Mouse (Mus musculus) limb, embryonic 11.5 days (tissue): ENCODE data around the gene Cbx5. TPM values are rescaled to one million over a fixed set of nuclear protein-coding genes. Genes with fewer than 3 reads are reported as not detected.
A peak's percentile ranks its signal among the peaks of the same experiment; 100 is the strongest.

Experiments
- ATAC-seq: fragments of 200-750 bp; cut with Nextera tagmentation; 2 replicates; pipeline ENCODE4 v1.8.0; 2017; ENCODE audit warnings: low read depth; ENCODE audit not compliant: insufficient number of reproducible peaks, low FRiP score, low TSS enrichment
- DNase-seq: peaks from one replicate; pipeline ENCODE4 v3.0.0-alpha.2; 2015; ENCODE audit warnings: low spot score
- H3K27ac ChIP-seq: fragments of 300-500 bp; sonication (generic); replicated peaks from 2 replicates; pipeline ENCODE4 v1.5.1; 2014; ENCODE audit warnings: low read depth, mild to moderate bottlenecking, low read length
- H3K27me3 ChIP-seq: fragments of 300-500 bp; sonication (generic); 2 replicates; pipeline ENCODE4 v1.6.1; 2014; ENCODE audit warnings: mild to moderate bottlenecking, low read length, mixed read lengths; ENCODE audit not compliant: control insufficient read depth, insufficient read depth
- H3K36me3 ChIP-seq: fragments of 300-500 bp; sonication (generic); 2 replicates; pipeline ENCODE4 v1.6.1; 2014; ENCODE audit warnings: mild to moderate bottlenecking, low read length, moderate library complexity, mixed read lengths; ENCODE audit not compliant: control insufficient read depth, insufficient read depth
- H3K4me1 ChIP-seq: fragments of 300-500 bp; sonication (generic); 2 replicates; pipeline ENCODE4 v1.6.1; 2014; ENCODE audit warnings: low read length, mixed read lengths; ENCODE audit not compliant: control insufficient read depth, insufficient read depth
- H3K4me2 ChIP-seq: fragments of 300-500 bp; sonication (generic); 2 replicates; pipeline ENCODE4 v1.6.1; 2014; ENCODE audit warnings: low read depth, mild to moderate bottlenecking, moderate library complexity; ENCODE audit not compliant: severe bottlenecking
- H3K4me3 ChIP-seq: fragments of 300-500 bp; sonication (generic); 2 replicates; pipeline ENCODE4 v1.5.1; 2014; ENCODE audit warnings: low read depth, low read length
- H3K9ac ChIP-seq: fragments of 300-500 bp; sonication (generic); 2 replicates; pipeline ENCODE4 v1.6.1; 2014; ENCODE audit warnings: mild to moderate bottlenecking, low read length
- H3K9me3 ChIP-seq: fragments of 300-500 bp; sonication (generic); 2 replicates; pipeline ENCODE4 v1.6.1; 2016; ENCODE audit warnings: low read length; ENCODE audit not compliant: control insufficient read depth
- WGBS: fragments of 180-500 bp; shearing (Covaris S2); extraction: QIAGEN DNeasy Blood & Tissue Kit; methylation state at CpG from one replicate; pipeline ENCODE4 v1.1.7; 2014; 5-methylcytosine and 5-hydroxymethylcytosine counted together
- polyA plus RNA-seq: library from polyadenylated mRNA; unstranded; fragments of >200 nt; fragmentation: Nextera tagmentation; extraction: Ambion mirVana; gene quantifications from 2 replicates; pipeline ENCODE4 v1.2.1, GENCODE M21; 2014

Cbx5 gene
- polyA plus RNA-seq, 1 experiment from 2014 or later: 210 TPM

DNA sequence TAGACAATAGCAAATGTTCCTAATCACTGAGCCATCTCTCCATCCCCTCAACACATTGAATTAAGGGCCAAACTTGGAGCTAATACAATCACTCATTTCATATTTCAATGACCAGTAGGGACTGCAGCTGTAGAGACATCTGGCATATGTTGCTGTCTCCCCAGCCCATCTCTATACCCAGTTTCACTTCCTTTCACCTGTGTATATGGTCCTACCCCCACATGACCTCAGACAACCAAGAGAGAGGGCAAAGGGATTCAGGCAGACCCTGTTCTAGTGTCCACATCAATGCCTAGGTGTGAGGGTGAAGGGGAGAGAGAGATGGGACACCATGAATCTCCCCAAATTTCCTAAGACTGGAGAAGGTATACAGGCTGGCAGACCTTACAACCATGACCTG lies 59.2 kb downstream of the Cbx5 start:
- H3K4me1 ChIP-seq: peaks cover 34% of the 10 kb centered on the region
- no peak overlapping the region for H3K4me3 ChIP-seq
- no peak for DNase-seq
- H3K9me3 ChIP-seq: no peaks in the 10 kb centered on the region; the same call in 1 of the 2 replicates
- no peaks in the 10 kb centered on the region for H3K36me3 ChIP-seq
- H3K9ac ChIP-seq: no peak overlapping the region
- ATAC-seq: no peak
- H3K27me3 ChIP-seq: peaks cover 12% of the 10 kb centered on the region
- H3K27ac ChIP-seq: no peak overlapping the region
- no peak overlapping the region for H3K4me2 ChIP-seq

DNA sequence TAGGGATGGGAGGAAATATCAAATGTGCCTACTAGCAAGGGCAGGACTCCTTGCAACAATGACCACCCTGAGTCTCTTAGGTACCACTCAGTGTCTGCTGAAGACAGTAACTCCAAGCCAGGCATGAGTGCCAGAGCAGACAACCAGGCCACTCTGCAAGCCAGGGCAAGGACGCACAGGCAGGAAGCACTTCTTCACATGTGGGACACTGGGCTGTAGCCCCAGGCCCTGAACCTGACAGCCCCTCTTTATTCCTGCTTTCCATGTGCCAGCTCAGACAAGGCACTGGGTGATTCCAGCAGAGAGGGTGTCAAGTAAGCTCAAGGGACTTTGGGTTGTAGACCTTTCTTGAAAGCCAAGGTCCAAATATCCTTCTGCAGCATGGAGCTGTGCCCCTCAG lies 60.8 kb downstream of the Cbx5 start:
- Histone ChIP-seq H3K27ac (no peak overlapping the region), H3K9me3 (no peaks in the 10 kb centered on the region; the same call in 1 of the 2 replicates)
- DNase-seq: no peak

DNA sequence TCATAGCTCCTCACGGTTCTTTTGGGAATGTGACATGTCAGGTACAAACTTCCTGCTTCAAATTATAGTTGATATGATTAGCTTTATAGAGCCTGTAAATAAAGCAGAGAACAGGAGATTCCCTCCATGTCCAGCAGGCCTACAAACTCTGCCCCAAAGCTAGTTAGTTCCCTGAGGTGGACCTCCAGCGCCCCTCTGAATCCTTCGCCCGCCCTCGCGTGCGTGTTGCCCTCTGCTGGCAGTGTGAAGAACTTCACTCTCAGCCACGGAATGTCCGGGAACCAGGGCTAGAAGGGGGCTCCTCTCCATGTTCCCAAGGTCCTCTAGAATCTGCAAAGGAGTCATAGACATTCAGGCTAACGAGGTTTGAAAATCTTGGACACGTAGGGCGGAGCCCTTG lies 61.5 kb downstream of the Cbx5 start:
- DNase-seq: peak; percentile 83
- 6% methylated on average over 12 of the region's 12 CpGs for WGBS
- Histone ChIP-seq H3K36me3 (no peaks in the 10 kb centered on the region), H3K4me1 (peaks cover 28% of the 10 kb centered on the region), H3K9ac (no peak overlapping the region), H3K4me2 (no peak overlapping the region), H3K4me3 (no peak overlapping the region), H3K9me3 (no peaks in the 10 kb centered on the region; the same call in 1 of the 2 replicates), H3K27ac (no peak overlapping the region), H3K27me3 (peaks cover 25% of the 10 kb centered on the region)
- ATAC-seq: no peak

More for the DNA sequence above, 60.8 kb downstream of the Cbx5 start:
- no peak for ATAC-seq
- Histone ChIP-seq H3K4me1 (peaks cover 31% of the 10 kb centered on the region), H3K9ac (no peak overlapping the region), H3K36me3 (no peaks in the 10 kb centered on the region), H3K4me2 (no peak overlapping the region), H3K4me3 (no peak overlapping the region), H3K27me3 (peaks cover 21% of the 10 kb centered on the region)
- WGBS: 48% methylated on average over 1 of the region's 1 CpGs

DNA sequence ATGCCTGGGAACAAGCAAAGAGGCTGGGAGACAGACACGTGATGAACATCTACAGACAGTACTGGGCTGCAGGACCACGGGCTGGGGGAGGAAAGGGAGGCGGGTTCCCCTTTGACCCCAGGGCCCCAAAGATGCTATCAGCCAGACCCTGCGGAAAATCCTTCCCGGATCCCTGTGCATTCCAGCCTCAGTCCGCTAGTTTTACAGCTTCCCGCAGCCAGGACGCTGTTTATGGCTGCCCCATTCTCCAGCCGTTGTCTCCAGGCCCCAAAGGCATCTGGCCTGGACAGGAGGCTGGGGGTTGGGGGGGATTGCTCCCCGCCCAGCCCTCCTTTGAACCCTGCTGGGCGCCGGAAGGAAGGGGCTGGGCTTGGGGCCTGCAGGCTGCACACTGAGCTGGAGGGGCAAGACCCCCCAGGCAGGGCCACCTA lies 62.0 kb downstream of the Cbx5 start:
- Histone ChIP-seq H3K9me3 (no peaks in the 10 kb centered on the region; the same call in 1 of the 2 replicates), H3K27ac (no peak overlapping the region), H3K4me1 (peaks cover 24% of the 10 kb centered on the region), H3K36me3 (no peaks in the 10 kb centered on the region), H3K4me3 (no peak overlapping the region), H3K9ac (no peak overlapping the region), H3K27me3 (peaks cover 26% of the 10 kb centered on the region), H3K4me2 (peak overlapping the region; percentile 10; the same call in 1 of the 2 replicates)
- peak; percentile 41; the same call in 1 of the 2 replicates for ATAC-seq
- peak; percentile 70 for DNase-seq
- 0% methylated on average over 12 of the region's 12 CpGs for WGBS

GRCm38 (mm10) chr15:103176874-103177421 lies 62.7 kb downstream of the Cbx5 start:
- peaks cover 26% of the 10 kb centered on the region for H3K4me1 ChIP-seq
- peak; percentile 33; the same call in 1 of the 2 replicates for ATAC-seq
- H3K9me3 ChIP-seq: no peaks in the 10 kb centered on the region; the same call in 1 of the 2 replicates
- no peak overlapping the region for H3K4me3 ChIP-seq
- H3K27me3 ChIP-seq: peaks cover 33% of the 10 kb centered on the region
- no peak overlapping the region for H3K9ac ChIP-seq
- no peak overlapping the region for H3K27ac ChIP-seq
- H3K4me2 ChIP-seq: peak overlapping the region; percentile 10; the same call in 1 of the 2 replicates
- peak; percentile 98 for DNase-seq
- WGBS: 1% methylated on average over 18 of the region's 18 CpGs
- H3K36me3 ChIP-seq: no peaks in the 10 kb centered on the region

- DNase-seq: no peak
- WGBS: 78% methylated on average over 5 of the region's 5 CpGs
- no peak overlapping the region for H3K4me2 ChIP-seq
- H3K27me3 ChIP-seq: peaks cover 66% of the 10 kb centered on the region
- no peaks in the 10 kb centered on the region for H3K36me3 ChIP-seq
- no peak overlapping the region for H3K9ac ChIP-seq
- no peak for ATAC-seq
- H3K9me3 ChIP-seq: no peaks in the 10 kb centered on the region
- H3K4me3 ChIP-seq: no peak overlapping the region
- peaks cover 33% of the 10 kb centered on the region for H3K4me1 ChIP-seq
- H3K27ac ChIP-seq: no peak overlapping the region
Observed at GRCm38 (mm10) chr15:103173251-103173650, 66.4 kb downstream of the Cbx5 start.

GRCm38 (mm10) chr15:103172537-103172936 lies 67.1 kb downstream of the Cbx5 start:
- DNase-seq (peak; percentile 89), ATAC-seq (no peak)
- H3K4me2 ChIP-seq: peak overlapping the region; percentile 11; the same call in 1 of the 2 replicates
- H3K9me3 ChIP-seq: no peaks in the 10 kb centered on the region
- no peak overlapping the region for H3K9ac ChIP-seq
- peaks cover 73% of the 10 kb centered on the region for H3K27me3 ChIP-seq
- H3K36me3 ChIP-seq: no peaks in the 10 kb centered on the region
- H3K4me1 ChIP-seq: peaks cover 28% of the 10 kb centered on the region
- H3K27ac ChIP-seq: no peak overlapping the region
- H3K4me3 ChIP-seq: no peak overlapping the region
- 3% methylated on average over 10 of the region's 10 CpGs for WGBS

GRCm38 (mm10) chr15:103171276-103171675 lies 68.3 kb downstream of the Cbx5 start:
- Histone ChIP-seq H3K4me1 (peaks cover 20% of the 10 kb centered on the region), H3K36me3 (no peaks in the 10 kb centered on the region), H3K4me3 (no peak overlapping the region), H3K27ac (no peak overlapping the region), H3K9ac (no peak overlapping the region), H3K9me3 (no peaks in the 10 kb centered on the region), H3K4me2 (no peak overlapping the region), H3K27me3 (peaks cover 82% of the 10 kb centered on the region)
- ATAC-seq (no peak), DNase-seq (no peak)
- WGBS: 9% methylated on average over 8 of the region's 8 CpGs

GRCm38 (mm10) chr15:103170316-103170679 lies 69.3 kb downstream of the Cbx5 start:
- H3K9me3 ChIP-seq: no peaks in the 10 kb centered on the region
- peaks cover 21% of the 10 kb centered on the region for H3K4me1 ChIP-seq
- H3K36me3 ChIP-seq: no peaks in the 10 kb centered on the region
- 0 out of 2 replicates have a peak, but pooled peaks have one; percentile 14 for ATAC-seq
- peak overlapping the region; percentile 83 for H3K4me2 ChIP-seq
- peak overlapping the region; percentile 12 for H3K4me3 ChIP-seq
- no peak for DNase-seq
- H3K27ac ChIP-seq: no peak overlapping the region
- H3K27me3 ChIP-seq: peaks cover 81% of the 10 kb centered on the region
- WGBS: 8% methylated on average over 16 of the region's 16 CpGs
- no peak overlapping the region for H3K9ac ChIP-seq
